Mouse (Mus musculus) E14TG2a.4 (cell line): ENCODE measurements around the gene Hsd17b3.
"Not testable (repeated sequence)": the region's sequence is repeated elsewhere in the genome, so short reads cannot be mapped to it uniquely, and the experiment has no call there.

ENCODE experiments used
- H3K27me3 ChIP-seq: 2 replicates; pipeline ENCODE4 v1.6.1; 2014; ENCODE audit warnings: low read length, control low read depth; ENCODE audit not compliant: insufficient read depth
- H3K36me3 ChIP-seq: 2 replicates; pipeline ENCODE4 v1.6.1; 2014; ENCODE audit warnings: low read length, control low read depth; ENCODE audit not compliant: insufficient read depth
- H3K4me1 ChIP-seq: replicated peaks from 2 replicates; pipeline ENCODE4 v1.6.1; 2014; ENCODE audit warnings: low read depth, low read length, control low read depth
- H3K4me3 ChIP-seq: replicated peaks from 2 replicates; pipeline ENCODE4 v1.5.1; 2014; ENCODE audit warnings: mild to moderate bottlenecking, low read length
- H3K9me3 ChIP-seq: 2 replicates; pipeline ENCODE4 v1.6.1; 2014; ENCODE audit warnings: low read length, control low read depth
- CTCF ChIP-seq: conservative IDR thresholded peaks from 2 replicates; pipeline ENCODE4 v1.5.1; 2014; ENCODE audit warnings: low read length
- NANOG ChIP-seq: IDR thresholded peaks from 2 replicates; pipeline ENCODE4 v1.6.1; 2014; ENCODE audit warnings: borderline replicate concordance, low read length, mixed read lengths
- POU5F1 ChIP-seq: IDR thresholded peaks from 2 replicates; pipeline ENCODE4 v1.6.1; 2014; ENCODE audit warnings: low read length, borderline replicate concordance

Gene Hsd17b3

DNA sequence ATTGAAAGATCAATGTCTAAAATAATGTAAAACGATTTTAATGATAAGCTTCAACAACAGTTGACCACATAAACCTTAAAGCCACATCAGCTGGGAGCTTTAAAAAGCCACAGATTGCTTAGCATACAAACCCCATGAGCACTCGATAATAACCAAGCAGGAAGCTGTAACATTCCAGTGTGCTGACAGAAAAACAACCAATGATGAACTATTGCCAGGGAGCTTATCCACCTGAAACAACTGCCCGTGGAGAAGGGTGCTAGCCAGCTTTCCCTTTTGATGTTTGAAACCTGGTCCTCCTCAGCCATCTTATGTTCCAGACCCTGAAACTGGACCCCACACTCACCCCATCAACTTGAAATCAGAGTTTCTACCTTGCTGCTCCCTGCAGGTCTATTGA lies 22.4 kb downstream of the Hsd17b3 start:
- Histone ChIP-seq H3K4me3 (no peak overlapping the region), H3K27me3 (no peaks in the 10 kb centered on the region), H3K36me3 (no peaks in the 10 kb centered on the region), H3K4me1 (no peaks in the 10 kb centered on the region), H3K9me3 (peaks cover 15% of the 10 kb centered on the region)
- TF ChIP-seq CTCF (no peak), POU5F1 (no peak), NANOG (no peak)

DNA sequence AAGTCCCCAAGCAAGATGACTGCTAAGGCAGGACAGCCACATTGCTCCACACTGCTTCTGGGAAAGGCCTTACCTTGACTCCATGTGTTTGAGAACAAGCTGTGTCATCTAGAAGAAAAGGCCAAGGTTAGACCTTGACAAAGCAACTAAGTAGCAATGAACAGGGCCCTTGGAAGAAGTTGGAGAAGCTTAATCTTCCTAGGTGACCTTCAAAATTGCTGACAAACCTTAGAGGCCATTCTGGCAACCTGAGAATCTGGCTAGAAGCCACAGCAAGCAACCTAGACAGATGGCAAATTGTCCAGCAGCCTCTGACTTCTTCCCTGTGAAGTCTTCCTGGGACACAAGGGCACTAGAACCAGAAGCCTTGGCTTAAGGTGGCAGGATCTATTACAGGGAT lies 24.8 kb downstream of the Hsd17b3 start:
- Histone ChIP-seq H3K4me1 (no peaks in the 10 kb centered on the region), H3K36me3 (no peaks in the 10 kb centered on the region), H3K4me3 (no peak overlapping the region), H3K27me3 (no peaks in the 10 kb centered on the region), H3K9me3 (peaks cover 22% of the 10 kb centered on the region)
- no peak for TF ChIP-seq POU5F1
- TF ChIP-seq NANOG, result no peak
- no peak for TF ChIP-seq CTCF

DNA sequence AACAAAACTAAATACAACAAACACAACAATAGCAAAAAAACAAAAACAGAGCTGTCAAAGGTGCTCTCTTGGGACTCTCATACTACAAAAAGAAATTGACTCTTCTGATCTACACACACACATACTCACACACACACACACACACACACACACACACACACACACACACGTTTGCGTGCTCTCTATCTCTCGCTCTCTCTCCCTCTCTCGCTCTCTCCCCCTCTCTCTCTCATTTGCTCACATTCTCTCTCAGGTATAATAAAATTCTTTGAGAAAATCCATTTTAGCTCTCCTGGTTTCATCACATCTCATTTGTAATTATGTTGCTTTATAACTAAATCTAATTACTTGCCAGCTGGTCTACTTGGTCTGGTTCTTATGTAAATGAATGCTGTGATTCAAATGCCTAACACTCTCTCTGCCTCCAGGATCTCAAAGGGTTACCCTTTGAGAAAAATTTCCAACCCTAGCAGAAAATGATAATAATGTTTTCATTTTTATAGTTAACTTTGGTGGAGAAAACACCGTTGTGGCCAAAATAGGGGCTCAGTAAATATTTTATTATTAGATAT lies 28.0 kb downstream of the Hsd17b3 start:
- Histone ChIP-seq H3K27me3 (no peaks in the 10 kb centered on the region), H3K9me3 (peaks cover 55% of the 10 kb centered on the region), H3K4me3 (no peak overlapping the region), H3K4me1 (no peaks in the 10 kb centered on the region), H3K36me3 (0 out of 2 replicates have a peak, but pooled peaks cover 3% of the 10 kb centered on the region)
- TF ChIP-seq CTCF, result no peak
- no peak for TF ChIP-seq NANOG
- TF ChIP-seq POU5F1, result no peak

DNA sequence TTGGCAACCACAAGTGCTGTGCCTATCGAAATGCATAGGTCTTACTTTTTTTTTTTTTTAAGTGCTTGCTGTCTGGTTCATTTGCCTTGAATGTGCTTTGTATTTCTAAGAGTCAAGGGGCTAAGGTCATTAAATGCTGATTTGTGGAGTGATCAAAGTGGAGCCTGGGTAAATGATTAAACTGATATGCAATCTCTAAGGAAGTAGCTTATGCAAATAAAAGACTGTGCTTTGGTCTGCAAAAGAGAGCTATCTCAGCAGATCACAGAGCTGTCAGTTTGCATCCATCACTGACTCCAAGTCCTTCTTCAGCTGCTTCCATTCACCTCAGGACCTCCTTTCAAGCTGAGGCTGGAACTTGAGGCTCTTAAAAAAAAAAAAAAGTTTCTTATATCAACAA lies 35.1 kb downstream of the Hsd17b3 start:
- Histone ChIP-seq H3K4me3 (no peak overlapping the region), H3K4me1 (no peaks in the 10 kb centered on the region), H3K9me3 (peaks cover 76% of the 10 kb centered on the region), H3K27me3 (no peaks in the 10 kb centered on the region), H3K36me3 (0 out of 2 replicates have a peak, but pooled peaks cover 3% of the 10 kb centered on the region)
- TF ChIP-seq NANOG, result no peak
- TF ChIP-seq CTCF, result no peak
- TF ChIP-seq POU5F1, result no peak

DNA sequence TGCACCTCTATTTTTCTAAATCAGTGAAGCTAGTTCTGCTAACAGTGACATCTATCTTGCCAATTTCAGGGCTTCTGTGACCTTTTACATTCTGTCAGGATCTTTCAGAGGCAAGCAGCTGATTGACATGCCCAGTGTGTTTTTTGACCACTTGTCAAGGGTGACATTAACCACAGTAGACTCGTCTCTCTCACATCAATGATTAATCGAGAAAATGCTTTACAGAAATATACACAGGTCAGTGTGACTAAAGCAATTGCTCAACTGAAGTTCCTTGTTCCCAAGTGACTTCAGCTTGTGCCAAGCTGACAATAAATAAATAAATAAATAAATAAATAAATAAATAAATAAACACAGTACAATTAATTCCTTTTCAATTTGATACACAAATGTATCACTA lies 36.7 kb downstream of the Hsd17b3 start:
- not testable (repeated sequence) for H3K4me1 ChIP-seq, H3K27me3 ChIP-seq, H3K36me3 ChIP-seq, H3K4me3 ChIP-seq
- H3K9me3 ChIP-seq, result peaks cover 59% of the 10 kb centered on the region

DNA sequence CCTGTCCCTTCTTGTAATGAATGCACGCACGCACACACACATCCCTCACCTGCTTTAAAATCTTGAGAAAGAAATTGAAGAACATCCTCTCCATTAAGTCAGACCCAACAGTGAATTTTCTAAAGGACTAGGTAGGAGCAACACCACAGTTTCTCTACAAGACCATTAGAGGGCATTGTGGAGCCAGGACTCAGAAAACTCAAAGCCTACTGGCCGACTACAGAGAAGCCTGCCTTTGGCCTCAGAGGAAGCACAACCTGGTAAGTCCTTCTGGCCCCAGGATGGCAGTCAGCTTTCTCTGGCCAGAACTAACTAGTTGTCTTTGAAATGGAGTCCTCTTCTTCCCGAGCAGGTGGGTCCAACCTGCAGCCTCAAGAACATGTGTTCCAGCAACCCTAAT lies 38.1 kb downstream of the Hsd17b3 start:
- Histone ChIP-seq H3K4me1 (no peaks in the 10 kb centered on the region), H3K4me3 (no peak overlapping the region), H3K27me3 (no peaks in the 10 kb centered on the region), H3K9me3 (peaks cover 45% of the 10 kb centered on the region), H3K36me3 (no peaks in the 10 kb centered on the region)
- TF ChIP-seq POU5F1, result no peak
- peak; percentile 24; the same call in 1 of the 2 replicates for TF ChIP-seq CTCF

DNA sequence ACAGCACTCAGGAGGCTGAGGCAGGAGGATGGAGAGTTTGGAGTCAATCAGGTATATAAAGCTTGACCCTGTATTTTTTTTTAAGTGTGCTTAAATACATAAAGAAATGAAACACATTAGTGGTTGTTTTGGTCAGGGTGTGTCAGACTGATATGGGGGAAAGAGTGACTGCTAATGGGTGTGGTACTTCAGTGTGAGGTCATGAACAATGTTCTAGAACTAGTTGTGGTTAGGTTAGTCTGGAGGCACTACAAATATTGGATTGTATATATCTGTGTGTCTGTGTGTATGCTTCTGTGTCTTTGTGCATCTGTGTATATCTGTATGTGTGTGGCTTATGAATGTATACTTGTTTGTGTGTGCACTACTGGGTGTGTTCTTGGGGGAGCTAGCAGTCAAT lies 39.5 kb downstream of the Hsd17b3 start:
- peaks cover 32% of the 10 kb centered on the region for H3K9me3 ChIP-seq
- no peak overlapping the region for H3K4me3 ChIP-seq
- H3K4me1 ChIP-seq, result no peaks in the 10 kb centered on the region
- no peaks in the 10 kb centered on the region for H3K27me3 ChIP-seq
- no peak for TF ChIP-seq CTCF
- no peak for TF ChIP-seq POU5F1
- TF ChIP-seq NANOG, result no peak
- H3K36me3 ChIP-seq, result no peaks in the 10 kb centered on the region

DNA sequence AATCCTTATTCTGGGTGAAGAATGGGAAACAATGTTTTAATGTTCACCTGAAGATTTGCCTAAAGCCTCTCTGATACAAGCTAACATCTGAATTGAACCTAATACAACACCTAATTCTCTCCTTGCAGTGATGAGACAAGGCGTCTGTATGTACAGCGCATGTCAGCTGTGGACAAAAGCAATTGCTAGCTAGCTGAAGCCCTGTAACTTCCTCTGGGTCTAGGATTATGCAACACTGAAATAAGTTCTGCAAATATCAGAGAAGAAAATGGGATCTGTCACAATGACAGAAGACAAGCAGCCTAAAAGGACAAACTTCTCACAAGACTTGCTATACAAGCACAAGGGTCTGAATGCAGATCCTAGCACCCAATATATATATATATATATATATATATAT lies 40.6 kb downstream of the Hsd17b3 start:
- Histone ChIP-seq H3K36me3 (no peaks in the 10 kb centered on the region), H3K4me1 (no peaks in the 10 kb centered on the region), H3K4me3 (no peak overlapping the region), H3K9me3 (peaks cover 23% of the 10 kb centered on the region), H3K27me3 (no peaks in the 10 kb centered on the region)
- TF ChIP-seq POU5F1, result no peak
- no peak for TF ChIP-seq NANOG
- no peak for TF ChIP-seq CTCF

DNA sequence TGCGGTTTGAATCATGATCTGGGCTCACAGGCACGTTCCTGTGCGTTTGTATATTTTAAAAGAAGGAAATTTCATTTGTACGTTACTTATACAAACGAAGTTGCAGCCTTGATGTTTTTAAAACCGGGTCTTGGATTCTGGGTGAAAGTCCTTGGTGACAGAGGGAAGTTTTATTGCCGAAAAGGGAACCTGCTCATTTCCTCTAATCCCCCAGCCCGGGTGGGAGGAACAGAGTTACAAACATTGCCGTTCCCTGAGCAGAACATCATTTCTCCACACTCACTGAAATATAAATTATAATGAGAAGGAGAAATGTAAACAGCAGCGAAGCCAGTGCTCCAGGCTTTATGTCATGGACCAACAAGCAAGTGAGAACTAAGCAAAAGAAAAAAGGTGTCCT lies 49.1 kb downstream of the Hsd17b3 start:
- no peaks in the 10 kb centered on the region for H3K36me3 ChIP-seq
- H3K4me3 ChIP-seq, result no peak overlapping the region
- H3K27me3 ChIP-seq, result no peaks in the 10 kb centered on the region
- TF ChIP-seq NANOG (no peak), CTCF (no peak), POU5F1 (no peak)
- no peaks in the 10 kb centered on the region; the same call in 1 of the 2 replicates for H3K9me3 ChIP-seq
- peaks cover 31% of the 10 kb centered on the region for H3K4me1 ChIP-seq
